Mouse (Mus musculus) limb, embryonic 11.5 days (tissue): ENCODE measurements around the gene Gm6309. TPM values are rescaled to one million over a fixed set of nuclear protein-coding genes. Genes with fewer than 3 reads are reported as not detected.

Experiments used
- polyA plus RNA-seq: library from polyadenylated mRNA; unstranded; fragments of >200 nt; fragmentation: Nextera tagmentation; extraction: Ambion mirVana; gene quantifications from 2 replicates; pipeline ENCODE4 v1.2.1, GENCODE M21; 2014

Gm6309 gene
- polyA plus RNA-seq, 1 experiment from 2014 or later, result not detected

Other genes starting within 250 kb of the Gm6309 start
- gene Cyp3a25, start 161.1 kb downstream of the Gm6309 start, polyA plus RNA-seq, result not detected in 2 replicates
- gene Cyp3a59, start 91.5 kb downstream of the Gm6309 start, polyA plus RNA-seq, result not detected in 2 replicates
- gene Gm5565, start 10.2 kb downstream of the Gm6309 start, polyA plus RNA-seq, result not detected in 2 replicates
- gene 1700001J03Rik, start 14.6 kb upstream of the Gm6309 start, polyA plus RNA-seq, result not detected in 2 replicates
- gene Rnf6, start 50.8 kb upstream of the Gm6309 start, polyA plus RNA-seq, result 25.3 and 26.2 TPM in 2 replicates
- 32.8 and 36.1 TPM in 2 replicates for gene Cdk8, start 60.5 kb upstream of the Gm6309 start, polyA plus RNA-seq
- gene Wasf3, start 214.3 kb upstream of the Gm6309 start, polyA plus RNA-seq, result 2.7 and 2.9 TPM in 2 replicates